Mouse (Mus musculus): Measurements from ENCODE around the gene Emcn. TPM values are rescaled to one million over a fixed set of nuclear protein-coding genes. Genes with fewer than 3 reads are reported as not detected.

Gene Emcn
- total RNA-seq, 1 experiment from 2014 or later = 79.1 TPM

DNA sequence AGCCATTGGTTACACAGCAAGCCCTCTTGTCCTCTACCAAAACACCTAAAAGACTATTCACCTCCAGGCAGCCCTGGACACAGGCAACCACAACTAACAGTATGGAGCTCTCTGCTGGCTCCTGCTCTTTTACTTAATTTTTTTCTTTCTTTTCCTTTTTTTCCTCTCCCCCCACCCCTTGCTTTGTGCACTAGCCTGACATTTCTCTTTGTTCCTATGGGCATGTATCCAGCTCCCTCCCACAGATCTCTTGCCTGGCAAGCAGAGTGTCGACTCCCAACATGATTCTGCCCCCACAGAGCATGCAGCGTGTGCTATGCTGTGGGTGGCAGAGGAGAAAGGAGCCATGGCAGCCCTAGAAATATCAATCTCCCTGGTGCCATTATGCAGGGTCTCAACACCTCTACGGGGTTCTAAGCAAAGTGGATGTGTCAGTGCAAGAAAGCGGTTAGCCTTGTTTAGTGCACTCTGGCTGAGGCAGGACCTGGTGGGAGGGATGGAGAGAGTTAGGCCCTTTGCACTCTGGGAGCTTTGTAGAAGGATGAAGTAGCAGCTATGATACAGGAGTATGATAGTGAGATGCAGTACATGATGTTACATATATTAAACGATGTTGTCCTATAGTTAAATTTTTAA, 74.7 kb downstream of the Emcn start:
- peak; percentile 4 for DNase-seq

DNA sequence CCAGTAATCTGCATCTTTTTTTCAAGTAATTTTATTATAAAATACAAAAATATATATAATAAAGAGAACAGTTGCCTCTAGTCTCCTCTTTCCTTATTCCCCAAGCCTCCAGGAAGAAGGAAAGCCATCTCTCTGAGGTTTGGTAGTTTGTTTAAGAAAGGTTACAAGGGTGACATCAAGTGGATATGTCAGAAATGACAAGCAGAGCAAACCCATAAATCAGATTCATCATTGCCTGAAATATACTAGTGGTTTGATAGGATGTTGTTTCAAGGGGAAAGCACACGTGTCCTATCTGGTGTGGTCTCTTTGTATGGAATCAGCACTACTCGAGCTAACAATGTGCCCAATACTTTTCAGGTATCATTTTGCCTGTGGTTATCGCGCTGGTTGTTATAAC, 77.8 kb downstream of the Emcn start:
- no peak for DNase-seq

DNA sequence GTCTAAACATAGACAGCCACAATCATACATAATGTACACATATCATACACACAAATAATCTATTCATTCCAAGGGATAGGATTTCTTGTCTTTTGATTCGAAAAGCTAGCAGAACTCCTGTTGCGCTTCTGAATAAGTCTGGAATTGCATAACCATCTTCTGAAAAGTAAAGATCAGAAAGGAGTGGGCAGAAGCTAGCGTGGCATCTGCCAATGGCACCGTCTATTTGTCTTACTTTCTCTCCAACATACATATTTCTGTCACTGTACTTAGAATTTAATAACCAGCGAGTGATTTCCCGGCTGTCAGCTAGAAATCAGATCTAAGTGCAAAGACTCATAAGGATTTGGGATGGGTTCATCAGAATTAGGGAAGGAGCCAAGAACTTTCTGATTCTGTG, 88.6 kb downstream of the Emcn start:
- DNase-seq = no peak

DNA sequence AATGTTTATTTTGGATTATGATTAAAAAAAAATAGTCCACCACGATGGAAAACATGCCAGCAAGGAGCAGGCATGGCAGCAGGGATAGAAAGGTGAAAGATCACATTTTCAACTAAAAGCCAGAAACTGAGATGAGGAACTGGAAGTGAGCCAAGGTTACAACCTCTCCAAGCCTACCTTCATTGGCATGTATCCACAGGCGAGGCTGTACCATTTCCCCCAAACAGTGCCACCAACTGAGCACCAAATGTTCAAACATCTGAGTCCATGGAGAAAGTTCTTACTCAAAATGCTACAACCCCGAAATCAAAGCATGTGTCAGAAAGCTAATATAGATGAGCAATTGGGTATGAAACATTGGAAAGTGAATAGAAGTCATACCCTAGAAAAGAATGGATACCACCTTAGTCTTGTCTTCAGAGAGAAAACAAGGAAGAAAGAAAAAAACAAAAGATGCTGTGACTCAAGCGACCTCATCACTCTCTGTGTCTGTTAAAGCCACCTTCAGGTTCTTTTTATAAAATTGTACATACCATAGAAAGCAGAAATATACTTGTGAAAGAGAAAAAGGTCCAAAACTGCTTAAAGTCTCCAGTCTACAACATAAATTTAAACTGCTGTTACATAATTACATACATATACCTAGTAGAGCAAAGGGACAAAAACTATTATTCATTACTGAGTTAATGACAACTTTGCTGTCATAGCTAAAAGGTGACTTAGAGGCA, 124.2 kb downstream of the Emcn start:
- DNase-seq = no peak

DNA sequence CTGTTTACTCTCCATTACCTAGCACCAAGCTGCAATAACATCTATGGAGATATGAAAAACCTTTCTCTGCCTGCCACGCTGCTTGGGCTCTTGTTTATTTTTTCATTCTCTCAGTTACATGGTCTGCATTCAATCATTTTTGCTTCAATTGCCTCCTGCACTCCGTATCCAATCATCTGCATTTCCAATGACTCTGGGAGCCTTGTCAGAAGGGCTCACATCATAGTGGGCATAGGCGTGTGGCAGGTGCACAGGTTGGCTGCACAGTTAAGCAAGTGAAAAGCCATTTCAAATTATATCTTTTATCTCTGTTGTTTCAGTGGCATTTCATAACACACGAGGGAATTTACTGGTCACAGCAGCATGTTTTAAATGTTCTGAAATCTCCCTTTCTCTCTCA, 125.1 kb downstream of the Emcn start:
- DNase-seq = no peak

DNA sequence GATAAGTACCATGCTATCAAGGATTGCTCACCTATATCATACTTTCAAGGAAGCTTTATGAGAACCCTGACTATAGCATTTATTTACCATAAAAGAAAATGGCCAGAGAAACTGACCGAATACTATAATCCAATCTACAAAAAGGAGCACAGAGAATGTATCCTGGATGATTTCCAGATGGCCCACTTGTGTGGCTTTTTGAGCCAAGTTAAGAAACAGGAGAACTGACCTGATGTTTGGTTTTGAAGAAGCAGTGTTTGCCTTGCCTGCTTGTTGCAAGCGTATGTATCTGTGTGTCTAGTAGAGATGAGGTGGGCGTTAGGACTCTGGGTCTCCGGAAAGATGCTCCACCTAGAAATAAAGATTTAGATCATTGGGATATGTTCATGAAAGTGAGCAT, 125.9 kb downstream of the Emcn start:
- no peak for DNase-seq

DNA sequence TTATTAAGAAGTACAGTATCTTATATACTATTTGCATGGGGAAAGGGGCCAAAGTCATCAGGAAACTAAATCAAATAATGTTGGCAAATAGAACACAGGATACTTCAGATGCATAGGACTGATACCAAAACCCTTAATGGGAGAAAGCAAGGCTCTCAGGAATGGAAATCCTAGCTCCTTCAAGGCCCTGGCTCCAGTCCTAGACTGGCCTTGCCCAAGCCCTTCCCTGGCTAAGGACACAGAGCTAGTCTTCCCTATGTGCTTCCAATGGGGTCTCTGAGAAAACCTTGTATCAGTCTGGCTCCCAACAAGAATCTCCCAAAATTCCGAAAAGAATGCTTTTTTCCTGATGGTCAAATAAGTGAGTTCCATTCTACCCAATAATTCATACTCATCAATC, 126.5 kb downstream of the Emcn start:
- no peak for DNase-seq

DNA sequence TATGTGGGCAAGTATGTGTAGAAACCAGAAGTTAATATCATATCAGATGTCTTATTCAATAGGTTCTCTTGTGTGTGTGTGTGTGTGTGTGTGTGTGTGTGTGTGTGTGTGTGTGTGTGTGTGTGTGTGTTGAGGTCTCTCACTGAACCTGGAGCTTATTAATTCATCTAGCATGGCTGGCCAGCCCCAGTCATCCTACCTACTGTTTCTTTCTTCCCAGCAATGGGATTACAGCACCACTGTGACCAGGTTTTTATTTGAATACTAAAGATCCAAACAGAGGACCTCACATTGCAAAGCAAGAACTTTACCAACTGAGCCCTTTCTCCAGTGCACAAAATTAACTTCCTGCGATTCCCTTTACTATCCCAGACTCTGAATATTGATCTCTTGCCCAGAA, 131.3 kb downstream of the Emcn start:
- no peak for DNase-seq

DNA sequence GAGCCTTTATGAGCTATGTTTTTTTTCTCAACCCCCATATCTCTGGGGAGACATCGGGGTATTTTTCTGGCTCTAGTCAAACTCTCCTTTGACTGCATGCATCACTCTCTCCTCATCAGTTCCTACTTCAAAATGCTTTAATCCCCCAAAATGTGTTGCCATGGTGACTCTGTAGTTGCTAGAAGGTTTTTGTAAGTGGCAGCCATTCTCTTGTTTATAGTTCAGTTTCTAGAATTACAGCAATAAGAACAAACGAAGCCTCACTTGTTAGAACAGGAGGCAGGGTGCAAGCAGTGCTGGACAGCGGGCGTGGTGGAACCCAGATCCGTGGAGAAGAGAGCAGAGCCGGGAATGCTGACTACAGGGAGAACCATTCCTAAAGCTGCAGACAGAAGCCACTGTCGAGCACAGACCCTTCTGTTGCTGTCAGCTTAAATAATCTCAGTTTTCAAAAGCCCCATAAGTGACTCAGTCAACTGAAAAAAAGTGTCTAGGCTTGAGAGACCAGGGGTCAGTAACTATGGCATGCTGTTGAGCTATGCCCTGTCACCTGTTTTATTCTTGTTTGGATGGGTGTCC, 139.0 kb downstream of the Emcn start:
- DNase-seq = no peak

DNA sequence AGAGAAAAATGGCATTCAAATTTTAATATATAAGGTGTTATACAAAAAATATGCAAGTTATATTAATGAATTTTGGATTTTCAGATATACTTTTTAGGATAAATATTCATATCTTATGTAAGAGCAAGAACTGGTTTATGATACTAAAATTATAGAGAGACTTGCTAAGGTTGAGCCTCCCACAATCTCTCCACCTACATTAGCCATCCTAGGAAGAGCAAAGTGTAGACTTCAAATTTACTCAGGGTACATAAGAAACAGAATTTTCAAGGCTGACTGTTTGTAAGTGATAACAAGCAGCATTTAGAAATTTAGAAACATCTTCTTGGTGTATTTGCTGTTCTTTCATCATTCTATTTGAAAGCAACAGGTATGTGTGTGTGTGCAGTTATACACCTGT, 140.3 kb downstream of the Emcn start:
- DNase-seq = no peak

Data from adrenal gland, postnatal 14 days (tissue).